ENCODE assay signal across 33 mouse cellular contexts in genomic region chr8:19238101-19238500, GRCm38 (mm10). TPM values are rescaled to one million over a fixed set of nuclear protein-coding genes. Genes with fewer than 3 reads are reported as not detected.
"Had no signal": no experiment of that assay in that cellular context is flagged by ENCODE, and none has a peak within 500 bp of the region (broad histone marks: within the 10 kb centered on the region; RNA-seq: fewer than 3 reads in every experiment).

No protein-coding gene starts in this region.

- H3K4me3 ChIP-seq: gastrocnemius, adult 2 months; heart, embryonic 10.5 days; heart, embryonic 12.5 days; hindbrain, embryonic 10.5 days; hindbrain, embryonic 12.5 days; intestine, embryonic 15.5 days; limb, embryonic 10.5 days; limb, embryonic 12.5 days; liver, embryonic 12.5 days had no signal

- H3K4me1 ChIP-seq: heart, embryonic 10.5 days; heart, embryonic 12.5 days; hindbrain, embryonic 10.5 days; hindbrain, embryonic 12.5 days; intestine, embryonic 15.5 days; limb, embryonic 10.5 days; limb, embryonic 12.5 days; liver, embryonic 12.5 days had no signal

- ATAC-seq: hindbrain, embryonic 16.5 days; inflammation-experienced regulatory T-cells, adult 6 months; intestine, embryonic 15.5 days; intestine, postnatal 0 days; liver, embryonic 12.5 days had no signal

- H3K4me2 ChIP-seq: heart, embryonic 12.5 days; hindbrain, embryonic 12.5 days; hindbrain, embryonic 14.5 days; intestine, embryonic 15.5 days; limb, embryonic 12.5 days; liver, embryonic 12.5 days had no signal

- H3K9me3 ChIP-seq: heart, embryonic 10.5 days; hindbrain, embryonic 10.5 days; hindbrain, embryonic 12.5 days; intestine, embryonic 15.5 days; limb, embryonic 10.5 days had no signal

- H3K9ac ChIP-seq: heart, embryonic 12.5 days; hindbrain, embryonic 12.5 days; hindbrain, embryonic 14.5 days; intestine, embryonic 15.5 days; limb, embryonic 12.5 days; liver, embryonic 12.5 days; liver, embryonic 14.5 days had no signal

- H3K27ac ChIP-seq: gastrocnemius, adult 2 months; heart, embryonic 10.5 days; hindbrain, embryonic 10.5 days; hindbrain, embryonic 12.5 days; hindbrain, embryonic 14.5 days; intestine, embryonic 15.5 days; kidney, postnatal 0 days; limb, embryonic 10.5 days; limb, embryonic 12.5 days; liver, embryonic 12.5 days; liver, embryonic 14.5 days had no signal

- H3K36me3 ChIP-seq: heart, embryonic 10.5 days; heart, embryonic 12.5 days; hindbrain, embryonic 10.5 days; hindbrain, embryonic 12.5 days; intestine, embryonic 15.5 days; limb, embryonic 10.5 days; limb, embryonic 12.5 days; liver, embryonic 12.5 days had no signal

- DNase-seq: gastrocnemius, adult 2 months; gastrocnemius, postnatal 10 days; gastrocnemius, postnatal 25 days; heart, adult 18-20 months; heart, postnatal 10 days; heart, postnatal 4 days; kidney, adult 18-20 months; kidney, adult 8-10 months; kidney, postnatal 14 days; kidney, postnatal 36 days; layer of hippocampus, adult 9-11 months; layer of hippocampus, postnatal 36 days had no signal

- H3K27me3 ChIP-seq: heart, embryonic 12.5 days; hindbrain, embryonic 12.5 days; intestine, embryonic 15.5 days; limb, embryonic 12.5 days; liver, embryonic 12.5 days had no signal

RNA-seq across cellular contexts. Expression of gene Defb46, which starts 1.6 kb away (rescaled TPM):
- polyA plus RNA-seq: heart, embryonic 10.5 days; heart, embryonic 12.5 days; heart, embryonic 14.5 days; heart, embryonic 16.5 days; hindbrain, embryonic 10.5 days; hindbrain, embryonic 12.5 days; hindbrain, embryonic 14.5 days; hindbrain, embryonic 16.5 days; inflammation-experienced regulatory T-cells, adult 6 months; intestine, embryonic 15.5 days; intestine, postnatal 0 days; kidney, embryonic 14.5 days; kidney, postnatal 0 days; large intestine, adult 2 months; limb, embryonic 10.5 days; limb, embryonic 12.5 days; limb, embryonic 14.5 days; liver, adult 2 months; liver, embryonic 12.5 days; liver, embryonic 14.5 days; liver, embryonic 16.5 days had no signal

RNA-seq across cellular contexts. Expression of gene Defb5, which starts 9.3 kb away (rescaled TPM):
- polyA plus RNA-seq: heart, embryonic 10.5 days; heart, embryonic 12.5 days; heart, embryonic 14.5 days; heart, embryonic 16.5 days; hindbrain, embryonic 10.5 days; hindbrain, embryonic 12.5 days; hindbrain, embryonic 14.5 days; hindbrain, embryonic 16.5 days; inflammation-experienced regulatory T-cells, adult 6 months; intestine, embryonic 15.5 days; intestine, postnatal 0 days; kidney, embryonic 14.5 days; kidney, postnatal 0 days; large intestine, adult 2 months; limb, embryonic 10.5 days; limb, embryonic 12.5 days; limb, embryonic 14.5 days; liver, adult 2 months; liver, embryonic 12.5 days; liver, embryonic 14.5 days; liver, embryonic 16.5 days had no signal

RNA-seq across cellular contexts. Expression of gene Defb6, which starts 12.8 kb away (rescaled TPM):
- polyA plus RNA-seq: heart, embryonic 10.5 days; heart, embryonic 12.5 days; heart, embryonic 14.5 days; heart, embryonic 16.5 days; hindbrain, embryonic 10.5 days; hindbrain, embryonic 12.5 days; hindbrain, embryonic 14.5 days; hindbrain, embryonic 16.5 days; inflammation-experienced regulatory T-cells, adult 6 months; intestine, embryonic 15.5 days; intestine, postnatal 0 days; kidney, embryonic 14.5 days; kidney, postnatal 0 days; large intestine, adult 2 months; limb, embryonic 10.5 days; limb, embryonic 12.5 days; limb, embryonic 14.5 days; liver, adult 2 months; liver, embryonic 12.5 days; liver, embryonic 14.5 days; liver, embryonic 16.5 days had no signal

RNA-seq across cellular contexts. Expression of gene Defb4, which starts 39.6 kb away (rescaled TPM):
- polyA plus RNA-seq: heart, embryonic 10.5 days; heart, embryonic 12.5 days; heart, embryonic 14.5 days; heart, embryonic 16.5 days; hindbrain, embryonic 10.5 days; hindbrain, embryonic 12.5 days; hindbrain, embryonic 14.5 days; hindbrain, embryonic 16.5 days; inflammation-experienced regulatory T-cells, adult 6 months; intestine, embryonic 15.5 days; intestine, postnatal 0 days; kidney, embryonic 14.5 days; kidney, postnatal 0 days; large intestine, adult 2 months; limb, embryonic 10.5 days; limb, embryonic 12.5 days; liver, adult 2 months; liver, embryonic 12.5 days; liver, embryonic 14.5 days; liver, embryonic 16.5 days had no signal

RNA-seq across cellular contexts. Expression of gene Defb14, which starts 43.9 kb away (rescaled TPM):
- polyA plus RNA-seq: heart, embryonic 10.5 days; heart, embryonic 12.5 days; heart, embryonic 14.5 days; heart, embryonic 16.5 days; hindbrain, embryonic 10.5 days; hindbrain, embryonic 12.5 days; hindbrain, embryonic 14.5 days; hindbrain, embryonic 16.5 days; inflammation-experienced regulatory T-cells, adult 6 months; intestine, embryonic 15.5 days; intestine, postnatal 0 days; kidney, embryonic 14.5 days; kidney, postnatal 0 days; large intestine, adult 2 months; limb, embryonic 10.5 days; limb, embryonic 12.5 days; limb, embryonic 14.5 days; liver, adult 2 months; liver, embryonic 12.5 days; liver, embryonic 14.5 days; liver, embryonic 16.5 days had no signal
